Mouse (Mus musculus): ENCODE measurements at regions not wholly inside any gene's neighbourhood (a gene's known extent, or its start where the extent isn't known, plus 50 kb on each side); places are given as distances from the start of the nearest gene placed in this dataset.

GRCm38 (mm10) chr19:16043007-16043406 is 58.2 kb upstream of the Cep78 start:
- TF ChIP-seq CTCF (conservative IDR thresholded peaks at IDR 0.05; ENCODE audit: insufficient read depth, insufficient read length, low read depth, low read length), result no peak
- TF ChIP-seq POLR2A (IDR thresholded peaks at IDR 0.05; ENCODE audit: low read depth, low read length), result no peak
